Mouse (Mus musculus): ENCODE data around the gene Trim60. TPM values are rescaled to one million over a fixed set of nuclear protein-coding genes. Genes with fewer than 3 reads are reported as not detected.

Trim60 gene
- polyA plus RNA-seq, 1 experiment from 2014 or later = not detected

DNA sequence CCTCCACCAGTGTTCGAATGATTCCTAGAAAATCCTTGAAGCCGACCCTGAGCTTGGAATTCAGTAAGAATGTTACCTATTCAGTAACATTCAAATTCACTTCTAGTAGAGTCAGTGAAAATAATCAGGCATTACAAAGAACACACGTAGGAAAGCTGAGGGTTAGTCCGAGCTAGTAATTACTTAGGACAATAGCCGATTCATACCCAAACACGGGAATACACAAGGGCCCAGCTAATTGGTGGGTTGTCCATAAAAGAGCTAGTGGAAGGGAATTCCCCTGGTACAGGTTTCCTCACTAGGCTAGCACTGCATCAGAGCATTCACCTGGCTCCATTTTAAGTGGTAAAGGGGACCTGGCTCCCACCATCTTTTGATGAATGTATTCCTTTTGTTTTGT, 66.3 kb downstream of the Trim60 start:
- H3K27me3 ChIP-seq (ENCODE audit: control insufficient read depth, insufficient read depth, low read length) = no peaks in the 10 kb centered on the region
- no peak for ATAC-seq (replicated peaks; ENCODE audit: insufficient number of reproducible peaks, low FRiP score, low TSS enrichment)
- H3K36me3 ChIP-seq (ENCODE audit: control insufficient read depth, insufficient read depth, low read length) = no peaks in the 10 kb centered on the region
- H3K4me2 ChIP-seq = no peak overlapping the region
- H3K4me1 ChIP-seq (ENCODE audit: control insufficient read depth, insufficient read depth, low read length) = no peaks in the 10 kb centered on the region
- WGBS (ENCODE audit: insufficient replicate concordance) = 91% methylated on average over 6 of the region's 6 CpGs
- no peaks in the 10 kb centered on the region for H3K9me3 ChIP-seq (replicated peaks; ENCODE audit: control insufficient read depth, low read length)
- no peak overlapping the region for H3K4me3 ChIP-seq (ENCODE audit: low read depth, low read length)
- H3K27ac ChIP-seq (ENCODE audit: low read depth, low read length) = no peak overlapping the region
- no peak overlapping the region for H3K9ac ChIP-seq (ENCODE audit: low read depth, low read length)

Other genes starting within 250 kb of the Trim60 start
- 10.8 and 12.6 TPM in 2 replicates for gene Klhl2, start 168.6 kb downstream of the Trim60 start, polyA plus RNA-seq (2014; fragmentation: Nextera tagmentation; extraction: Ambion mirVana)
- 24.8 and 26.8 TPM in 2 replicates for gene Tmem192, start 71.4 kb downstream of the Trim60 start, polyA plus RNA-seq (2014; fragmentation: Nextera tagmentation; extraction: Ambion mirVana)
- gene Trim75, start 30.8 kb downstream of the Trim60 start, polyA plus RNA-seq (2014; fragmentation: Nextera tagmentation; extraction: Ambion mirVana) = 0.10 TPM in 1 of 2 replicates, not detected in the other
- 0.30 and 0.35 TPM in 2 replicates for gene Trim61, start 61 bp downstream of the Trim60 start, polyA plus RNA-seq (2014; fragmentation: Nextera tagmentation; extraction: Ambion mirVana)
- 22.2 and 26.3 TPM in 2 replicates for gene Apela, start 18.8 kb upstream of the Trim60 start, polyA plus RNA-seq (2014; fragmentation: Nextera tagmentation; extraction: Ambion mirVana)
- not detected in 2 replicates for gene Gm10663, start 56.4 kb upstream of the Trim60 start, polyA plus RNA-seq (2014; fragmentation: Nextera tagmentation; extraction: Ambion mirVana)
- gene BC030870, start 111.0 kb upstream of the Trim60 start, polyA plus RNA-seq (2014; fragmentation: Nextera tagmentation; extraction: Ambion mirVana) = not detected in 2 replicates

Data from heart, embryonic 11.5 days (tissue).